Mouse (Mus musculus) left cerebral cortex, adult 2 months (tissue): ENCODE results near the gene Vps13c. TPM values are rescaled to one million over a fixed set of nuclear protein-coding genes. Genes with fewer than 3 reads are reported as not detected.

Source experiments
- DNase-seq, 2 experiments: peaks; one replicate each; pipeline ENCODE4 v3.0.0; 2021 to 2022; ENCODE audit warnings: low spot score in 2 of 2, mixed read lengths in 1 of 2; ENCODE audit errors: extremely low spot score in 1 of 2
- H3K27ac ChIP-seq: fragments of 200-600 bp; 2 replicates; pipeline ENCODE4 v1.8.1; 2022
- H3K4me3 ChIP-seq: fragments of 200-600 bp; 2 replicates; pipeline ENCODE4 v1.8.1; 2022
- CTCF ChIP-seq: fragments of 200-600 bp; IDR thresholded peaks from 2 replicates; pipeline ENCODE4 v1.8.1; 2022; ENCODE audit warnings: antibody characterized with exemption, mild to moderate bottlenecking, moderate library complexity
- intact Hi-C: fragments of 180-260 bp; cut with DNase I; formaldehyde crosslinking; loops from one replicate; pipeline ENCODE4 v1.15.1; 2025
- total RNA-seq, 2 experiments: library from RNA; stranded (reverse); gene quantifications; 2 replicates each; pipeline ENCODE4 v1.2.3; 2021

Gene Vps13c
- total RNA-seq, 2 experiments from 2014 or later, result 82.2 to 83.8 TPM

DNA sequence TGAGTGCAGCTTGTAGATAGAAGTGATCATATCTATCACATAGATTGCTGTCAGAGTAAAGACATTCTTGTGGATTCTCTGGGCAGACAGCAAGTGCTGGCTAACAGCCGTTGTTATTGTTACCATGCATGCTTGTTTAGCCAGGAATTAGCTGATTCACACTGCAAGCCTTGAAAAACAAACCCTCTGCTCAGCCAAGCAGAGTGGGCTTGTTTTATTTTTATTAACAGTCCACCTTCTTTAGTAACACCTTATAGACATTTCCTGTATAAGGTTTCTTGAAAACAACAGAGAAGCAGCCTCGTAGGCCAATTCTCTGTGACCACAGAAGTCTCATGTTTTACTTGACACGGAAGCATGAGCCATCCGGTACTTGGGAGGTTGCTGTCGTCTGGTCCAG, 5.7 kb upstream of the Vps13c start:
- Histone ChIP-seq H3K4me3 (no peak overlapping the region), H3K27ac (no peak overlapping the region)
- intact Hi-C loops, result no loop called here
- no peak for DNase-seq
- no peak for TF ChIP-seq CTCF

DNA sequence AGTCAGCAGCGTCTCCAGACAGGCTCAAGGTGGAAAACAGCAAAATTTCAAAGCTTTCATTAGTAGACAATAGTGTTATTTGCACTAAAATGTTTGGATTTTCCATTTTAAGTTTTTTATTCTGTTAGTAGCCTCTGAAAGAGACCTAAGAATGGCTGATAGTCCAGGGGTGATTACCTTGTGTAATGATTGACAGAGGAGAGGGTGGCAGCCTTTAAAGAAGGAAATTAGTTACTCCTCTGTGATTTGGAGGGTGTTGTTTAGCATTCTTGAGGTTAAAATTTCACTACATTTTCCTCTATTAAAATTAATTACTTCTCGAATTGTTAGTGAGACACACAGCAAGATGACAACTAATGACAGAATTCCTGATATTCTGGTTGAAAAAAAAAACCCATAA, 2.9 kb upstream of the Vps13c start:
- DNase-seq, result no peak
- TF ChIP-seq CTCF, result no peak

DNA sequence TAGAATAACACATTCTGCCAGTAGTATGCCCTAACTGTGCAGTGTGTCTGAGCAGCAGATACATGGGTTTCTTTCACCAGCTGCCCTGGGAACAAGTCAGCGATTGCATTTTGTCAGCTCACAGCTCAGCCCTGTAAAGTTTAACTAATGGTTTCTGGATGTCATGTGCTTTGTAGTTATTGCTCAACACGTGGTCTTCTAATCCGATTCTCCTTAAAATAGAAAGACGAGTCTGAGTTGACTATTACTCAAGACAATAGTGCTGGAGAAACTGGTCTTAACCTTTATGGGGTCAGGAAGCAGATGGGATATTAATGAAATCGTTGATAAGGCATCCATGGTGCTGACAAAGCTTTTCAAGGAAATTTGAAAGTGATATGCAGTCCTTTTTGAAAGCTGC, 2.6 kb downstream of the Vps13c start:
- intact Hi-C loops, result no loop called here
- Histone ChIP-seq H3K27ac (no peak overlapping the region), H3K4me3 (no peak overlapping the region)
- no peak for DNase-seq
- no peak for TF ChIP-seq CTCF

More for the DNA sequence above, 2.9 kb upstream of the Vps13c start:
- intact Hi-C loops, result no loop called here
- Histone ChIP-seq H3K4me3 (no peak overlapping the region), H3K27ac (no peak overlapping the region)

DNA sequence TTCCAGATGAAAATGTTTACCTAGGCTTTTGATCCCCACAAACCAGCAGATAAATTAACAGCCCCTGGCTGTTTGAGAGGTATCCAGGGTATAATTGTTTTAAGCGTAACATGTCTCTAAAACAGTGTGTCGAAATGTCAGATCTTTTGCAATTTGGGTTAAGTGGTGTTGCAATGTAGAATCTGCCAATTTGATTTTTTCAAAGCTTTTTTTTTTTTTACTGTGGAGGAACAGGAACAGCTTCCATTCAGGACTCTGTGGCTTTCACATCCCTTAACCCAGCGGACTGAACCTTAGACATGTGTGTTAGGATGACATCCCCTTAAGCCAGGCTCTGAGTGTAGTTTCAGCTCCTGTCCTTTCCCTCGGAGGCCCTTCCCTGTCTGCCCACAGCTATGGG, 4.8 kb downstream of the Vps13c start:
- TF ChIP-seq CTCF, result no peak
- DNase-seq, result no peak
- intact Hi-C loops, result no loop called here
- H3K4me3 ChIP-seq, result no peak overlapping the region
- no peak overlapping the region for H3K27ac ChIP-seq

DNA sequence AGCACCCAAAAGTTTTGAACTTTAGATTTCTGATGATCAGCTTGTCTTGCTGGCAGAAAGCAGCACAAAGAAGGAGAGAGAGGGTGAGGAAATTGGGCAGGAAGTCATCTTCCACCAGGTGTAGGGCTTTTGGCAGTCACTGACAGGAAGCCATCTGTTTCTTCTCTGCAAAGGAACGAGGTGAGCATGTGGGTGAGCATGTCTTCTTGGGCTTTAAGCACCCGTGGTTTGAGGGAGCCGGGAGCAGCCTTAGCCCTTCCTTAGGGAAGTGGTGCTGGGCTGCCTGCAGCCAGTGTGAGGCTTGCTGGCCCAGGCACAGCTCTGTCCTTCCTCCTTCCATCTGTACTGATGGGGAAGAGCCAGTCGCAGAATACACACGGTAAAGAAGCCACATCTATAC, 5.5 kb downstream of the Vps13c start:
- Histone ChIP-seq H3K4me3 (no peak overlapping the region), H3K27ac (no peak overlapping the region)
- intact Hi-C loops, result no loop called here
- no peak for TF ChIP-seq CTCF
- DNase-seq, result no peak

DNA sequence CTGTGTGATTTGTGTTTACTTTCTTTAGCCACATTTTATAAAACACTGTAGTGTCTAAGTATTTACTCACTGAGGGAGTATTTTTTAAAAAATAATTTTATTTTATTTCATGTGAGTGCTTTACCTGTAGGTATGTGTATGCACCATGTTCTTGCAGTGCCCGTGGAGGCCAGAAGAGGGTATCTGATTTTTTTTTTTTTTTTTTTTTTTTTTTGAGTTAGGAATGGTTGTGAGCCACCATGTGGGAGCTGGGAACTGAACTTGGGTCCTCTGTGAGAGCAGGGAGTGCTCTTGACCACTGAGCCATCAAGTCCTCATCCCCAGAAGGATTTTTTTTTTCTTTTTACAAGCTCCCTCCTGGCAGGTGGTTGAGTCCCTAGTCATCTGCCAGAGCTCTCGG, 5.9 kb downstream of the Vps13c start:
- H3K27ac ChIP-seq, result no peak overlapping the region

DNA sequence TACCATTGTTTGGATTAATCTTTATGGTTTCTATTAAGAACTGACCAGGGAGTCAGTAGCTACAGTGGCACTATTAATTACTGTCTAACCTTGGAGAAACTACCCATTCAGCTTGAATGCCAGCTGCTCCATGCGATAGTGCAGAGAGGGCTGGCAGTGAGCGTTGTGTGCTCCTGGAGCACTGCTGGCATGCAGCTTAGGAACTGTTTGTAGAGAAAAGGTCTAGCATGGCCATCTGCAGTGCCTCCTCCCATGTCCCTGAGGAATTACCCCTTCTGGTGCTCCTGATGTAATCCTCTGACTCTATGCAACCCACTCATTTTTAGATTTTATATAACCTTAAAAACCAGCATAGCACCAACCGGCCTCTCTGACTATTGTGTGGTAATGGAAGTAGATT, 7.4 kb downstream of the Vps13c start:
- intact Hi-C loops, result no loop called here
- H3K27ac ChIP-seq, result no peak overlapping the region
- no peak overlapping the region for H3K4me3 ChIP-seq
- no peak for TF ChIP-seq CTCF
- no peak for DNase-seq

More for the DNA sequence above, 5.9 kb downstream of the Vps13c start:
- no peak overlapping the region for H3K4me3 ChIP-seq
- intact Hi-C loops, result no loop called here
- DNase-seq, result no peak
- no peak; the same call in none of the 2 replicates for TF ChIP-seq CTCF

GRCm38 (mm10) chr9:67849397-67849796, 9.2 kb downstream of the Vps13c start:
- intact Hi-C loops, result no loop called here
- TF ChIP-seq CTCF, result no peak
- H3K4me3 ChIP-seq, result no peak overlapping the region
- no peak overlapping the region for H3K27ac ChIP-seq
- no peak for DNase-seq

- intact Hi-C loops, result no loop called here
- TF ChIP-seq CTCF, result no peak
- Histone ChIP-seq H3K4me3 (no peak overlapping the region), H3K27ac (no peak overlapping the region)
- no peak for DNase-seq
Observed at GRCm38 (mm10) chr9:67849846-67850245, 9.7 kb downstream of the Vps13c start.

DNA sequence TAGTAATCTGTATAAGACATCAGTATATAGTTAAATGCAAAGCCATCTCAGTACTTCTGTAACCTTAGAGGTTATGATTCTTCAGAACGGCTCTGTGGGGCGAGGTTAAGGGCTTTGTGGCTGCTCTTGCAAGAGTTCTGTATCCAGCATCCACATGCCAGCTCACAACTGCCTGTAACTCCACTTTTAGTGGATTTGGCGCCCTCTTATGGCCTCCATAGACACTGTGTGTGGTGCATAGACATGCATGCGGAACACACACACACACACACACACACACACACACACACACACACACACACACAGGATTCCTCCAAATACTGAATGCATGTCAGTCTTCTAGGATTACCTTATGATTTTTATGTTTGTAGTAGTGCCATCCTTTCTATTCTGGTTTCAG, 11.0 kb downstream of the Vps13c start:
- peak; percentile 5; the same call in 1 of the 2 replicates for TF ChIP-seq CTCF
- Histone ChIP-seq H3K27ac (no peak overlapping the region), H3K4me3 (no peak overlapping the region)
- DNase-seq, result no peak
- intact Hi-C loops, result no loop called here

DNA sequence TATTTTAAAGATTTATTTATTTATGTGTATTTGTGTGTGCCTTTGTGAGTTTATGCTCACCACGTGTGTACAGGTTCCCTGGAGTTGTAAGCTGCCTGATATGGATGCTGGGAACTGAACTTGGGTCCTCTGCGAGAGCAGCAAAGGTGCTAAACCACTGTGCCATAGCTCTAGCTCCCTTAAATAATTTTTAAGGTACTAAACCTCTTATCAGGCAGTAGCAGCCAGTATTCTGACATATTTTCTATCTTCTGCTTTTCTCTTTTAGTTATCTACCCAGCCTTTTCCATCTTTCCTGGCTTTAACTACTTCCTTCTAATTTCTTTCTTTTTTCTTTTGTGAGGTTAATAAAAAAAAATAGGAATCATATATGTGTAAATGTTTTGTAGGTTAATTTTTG, 20.1 kb downstream of the Vps13c start:
- intact Hi-C loops, result no loop called here
- Histone ChIP-seq H3K4me3 (no peak overlapping the region), H3K27ac (no peak overlapping the region)
- DNase-seq, result no peak
- no peak for TF ChIP-seq CTCF

GRCm38 (mm10) chr9:67863332-67863731, 23.1 kb downstream of the Vps13c start:
- Histone ChIP-seq H3K27ac (no peak overlapping the region), H3K4me3 (no peak overlapping the region)
- DNase-seq, result no peak
- intact Hi-C loops, result no loop called here
- TF ChIP-seq CTCF, result no peak

- no peak for DNase-seq
- Histone ChIP-seq H3K27ac (no peak overlapping the region), H3K4me3 (no peak overlapping the region)
- intact Hi-C loops, result no loop called here
- TF ChIP-seq CTCF, result no peak
Observed at GRCm38 (mm10) chr9:67864011-67864410, 23.8 kb downstream of the Vps13c start.

DNA sequence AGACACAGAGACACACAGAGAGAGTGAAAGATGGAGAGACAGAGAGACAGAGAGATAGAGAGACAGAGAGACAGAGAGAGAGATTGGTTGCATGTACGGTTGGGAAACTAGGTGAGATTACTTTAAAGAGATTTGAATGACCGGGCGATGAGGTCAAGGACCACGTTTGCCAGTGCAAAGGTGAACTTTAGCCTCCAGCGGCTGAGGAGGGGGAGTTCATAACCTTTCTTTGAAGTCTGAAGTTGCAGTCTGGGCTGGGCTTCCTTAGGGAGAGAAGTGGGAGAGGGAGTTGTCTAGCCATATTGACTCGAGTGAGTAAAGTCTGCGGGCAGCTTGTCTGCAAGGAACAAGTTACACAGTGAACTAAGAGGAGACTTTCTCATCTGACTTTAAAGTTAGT, 25.2 kb downstream of the Vps13c start:
- intact Hi-C loops, result no loop called here
- DNase-seq, result no peak
- no peak overlapping the region for H3K27ac ChIP-seq
- no peak for TF ChIP-seq CTCF
- H3K4me3 ChIP-seq, result no peak overlapping the region
